Mouse (Mus musculus): ENCODE results near the gene Manba. TPM values are rescaled to one million over a fixed set of nuclear protein-coding genes. Genes with fewer than 3 reads are reported as not detected.

Gene Manba
- polyA plus RNA-seq (2012; rRNA removed; ENCODE audit: low replicate concordance): 4.6 and 12.2 TPM in 2 replicates

GRCm38 (mm10) chr3:135485128-135485899 is at the start of gene Manba:
Gene Manba, plus strand, starts transcription at chr3:135485611.

GRCm38 (mm10) chr3:135437758-135438495 is 47.5 kb upstream of the Manba start, which contains the start of gene Ube2d3:
Gene Ube2d3, plus strand, starts transcription at chr3:135438149.

Other genes with a start within 250 kb of the Manba start
- gene Bdh2, start 204.4 kb upstream of the Manba start, polyA plus RNA-seq (2012; rRNA removed; ENCODE audit: low replicate concordance): 4.2 and 12.4 TPM in 2 replicates
- 0.15 and 2.3 TPM in 2 replicates for gene Slc9b2, start 177.9 kb upstream of the Manba start, polyA plus RNA-seq (2012; rRNA removed; ENCODE audit: low replicate concordance)
- gene Slc9b1, start 137.6 kb upstream of the Manba start, polyA plus RNA-seq (2012; rRNA removed; ENCODE audit: low replicate concordance): 0.07 TPM in 1 of 2 replicates, not detected in the other
- 12.0 and 18.5 TPM in 2 replicates for gene Cisd2, start 61.7 kb upstream of the Manba start, polyA plus RNA-seq (2012; rRNA removed; ENCODE audit: low replicate concordance)
- 260 and 326 TPM in 2 replicates for gene Ube2d3, start 47.5 kb upstream of the Manba start, polyA plus RNA-seq (2012; rRNA removed; ENCODE audit: low replicate concordance)
- gene Nfkb1, start 205.9 kb downstream of the Manba start, polyA plus RNA-seq (2012; rRNA removed; ENCODE audit: low replicate concordance): 62.1 and 86.5 TPM in 2 replicates

All from subcutaneous adipose tissue, adult 2 months (tissue).